Mouse (Mus musculus): ENCODE measurements at regions not wholly inside any gene's neighbourhood (a gene's known extent, or its start where the extent isn't known, plus 50 kb on each side); places are given as distances from the start of the nearest gene placed in this dataset.

DNA sequence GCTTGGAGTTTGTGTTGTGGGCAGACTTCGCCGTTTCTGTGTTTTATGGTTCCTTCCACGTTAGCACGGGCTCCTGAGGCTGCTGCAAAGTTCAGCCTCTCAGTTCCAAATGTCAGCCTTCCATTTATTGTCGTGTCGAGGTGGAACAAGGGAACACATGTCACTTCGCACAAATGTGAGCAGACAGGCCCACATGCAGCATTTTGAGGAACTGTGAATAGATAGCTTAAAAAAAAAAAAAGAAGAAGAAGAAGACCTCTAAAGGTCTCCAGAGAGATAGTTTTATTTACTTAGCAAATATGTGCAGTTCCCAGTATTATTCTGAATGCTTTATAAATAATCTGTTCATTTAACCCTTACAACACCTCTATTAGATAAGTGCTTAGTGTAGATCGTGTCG, 66.4 kb upstream of the Zc3h12c start:
- DNase-seq = no peak

DNA sequence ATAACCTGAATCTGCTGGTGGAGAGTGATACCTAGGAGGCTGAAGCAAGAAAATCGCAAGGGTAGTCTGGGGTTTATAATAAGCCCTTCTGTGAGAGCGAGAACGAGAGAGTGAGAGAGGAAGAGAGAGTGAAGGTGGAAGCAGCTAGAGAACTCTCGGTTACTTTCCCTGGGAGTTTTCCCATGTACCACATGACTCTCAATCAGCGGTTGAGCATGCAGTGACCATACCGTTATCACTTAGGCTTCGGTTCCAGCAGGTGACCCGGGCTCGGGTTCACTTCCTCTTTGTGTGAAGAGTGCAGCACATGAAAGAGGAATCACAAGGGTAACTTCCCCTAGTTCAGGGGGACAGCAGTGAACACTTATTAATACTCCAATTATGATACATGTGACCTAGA, 61.2 kb upstream of the Zc3h12c start:
- DNase-seq = no peak

DNA sequence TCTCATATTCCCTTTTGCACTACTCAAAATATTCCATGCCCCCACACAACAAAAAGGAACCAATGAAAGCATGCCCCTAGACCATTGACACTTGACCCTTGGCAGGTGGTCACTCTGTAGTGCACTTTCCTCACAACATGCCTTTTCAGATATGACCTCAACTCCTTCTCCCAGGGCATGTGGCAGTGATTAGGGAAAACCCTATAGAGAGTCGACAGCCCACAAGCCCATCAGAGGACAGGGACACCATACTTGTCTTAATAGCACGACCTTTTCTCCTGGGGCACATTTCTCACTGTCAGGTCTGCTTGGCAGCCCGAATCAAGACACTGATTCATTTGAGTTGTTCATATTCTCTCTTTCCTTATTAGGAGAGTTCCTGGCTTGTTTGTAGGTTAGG, 57.3 kb upstream of the Zc3h12c start:
- DNase-seq = no peak

DNA sequence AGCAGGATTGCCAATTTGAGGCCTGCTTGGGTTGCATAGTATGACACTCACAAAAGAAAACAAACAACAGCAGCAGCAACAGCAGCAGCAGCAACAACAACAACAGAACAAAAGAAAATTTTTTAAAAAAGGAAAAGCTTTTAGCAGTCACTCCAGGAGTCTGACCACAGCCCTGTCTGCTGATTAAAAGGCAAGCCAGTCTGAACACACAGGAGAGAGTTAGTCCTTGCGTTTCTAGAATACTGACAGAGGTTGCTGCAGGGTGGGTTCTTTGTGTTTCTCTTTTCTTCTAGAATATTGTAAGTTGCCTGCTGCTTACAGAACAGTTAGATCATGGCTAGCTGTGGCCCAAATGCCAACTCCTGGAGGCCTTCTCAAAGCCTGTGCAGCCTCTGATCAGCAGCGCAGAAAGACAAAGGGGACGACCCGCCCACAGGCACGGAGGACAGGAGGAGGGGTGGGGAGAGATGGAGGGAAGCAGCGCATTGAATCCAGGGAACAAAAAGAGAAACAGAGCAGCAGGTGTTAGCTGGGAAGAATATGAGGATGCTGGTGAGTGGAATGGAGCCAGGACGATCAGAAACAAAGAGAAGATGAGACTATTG, 55.2 kb upstream of the Zc3h12c start:
- no peak for DNase-seq
